Mouse (Mus musculus): ENCODE measurements at regions not wholly inside any gene's neighbourhood (a gene's known extent, or its start where the extent isn't known, plus 50 kb on each side); places are given as distances from the start of the nearest gene placed in this dataset.

GRCm38 (mm10) chr6:47646022-47646421 is 50.9 kb upstream of the Ezh2 start:
- Histone ChIP-seq H3K27me3 (ENCODE audit: control insufficient read depth, insufficient read depth, low read length) (0 out of 2 replicates have a peak, but pooled peaks cover 3% of the 10 kb centered on the region), H3K9ac (replicated peaks; ENCODE audit: low read depth, low read length) (no peak overlapping the region), H3K27ac (ENCODE audit: low read depth) (no peak overlapping the region), H3K4me2 (ENCODE audit: low read depth, low read length) (no peak overlapping the region), H3K36me3 (replicated peaks; ENCODE audit: control insufficient read depth, insufficient read depth, low read length) (no peaks in the 10 kb centered on the region), H3K9me3 (replicated peaks; ENCODE audit: control insufficient read depth, low read length) (no peaks in the 10 kb centered on the region), H3K4me3 (ENCODE audit: low read depth, low read length) (no peak overlapping the region), H3K4me1 (ENCODE audit: control insufficient read depth, insufficient read depth) (no peaks in the 10 kb centered on the region)
- ATAC-seq (ENCODE audit: insufficient read depth, low read depth) (no peak), DNase-seq (ENCODE audit: low spot score) (no peak)
- 63% methylated on average over 1 of the region's 1 CpGs for WGBS
- TF ChIP-seq EP300 (IDR thresholded peaks at IDR 0.05; ENCODE audit: low read depth) = no peak
- TF ChIP-seq CTCF (IDR thresholded peaks at IDR 0.05; ENCODE audit: low read depth) = no peak

All from heart, postnatal 0 days (tissue).